Mouse (Mus musculus) spleen, postnatal 14 days (tissue): ENCODE data around the gene Olfr1442.
"Not testable (repeated sequence)": the region's sequence is repeated elsewhere in the genome, so short reads cannot be mapped to it uniquely, and the experiment has no call there.

ENCODE experiments used
- DNase-seq, 2 experiments: peaks; one replicate each; pipeline ENCODE4 v3.0.0; 2021 to 2022; ENCODE audit warnings: low spot score in 2 of 2

Olfr1442 gene

DNA sequence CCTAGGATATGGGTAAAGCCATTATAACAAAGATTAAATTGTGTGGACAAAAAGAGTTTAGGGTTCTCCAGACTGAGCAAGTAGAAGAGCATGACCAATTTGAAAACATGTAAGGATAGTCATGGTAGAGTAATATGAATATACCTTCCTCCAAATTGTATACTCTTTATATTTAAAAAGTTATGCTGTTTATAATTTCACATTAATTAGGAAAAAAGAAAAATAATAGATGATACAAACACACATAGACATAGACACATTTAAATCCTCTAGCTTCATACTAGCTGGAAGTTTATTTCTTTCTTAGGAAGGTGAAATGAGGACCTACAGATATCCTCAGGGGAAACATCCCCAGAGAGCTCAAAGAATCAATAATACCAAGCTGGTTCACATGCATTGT lies at the start of gene Olfr1442:
TSS of gene Olfr1442 (plus strand) at position 301 of the 400 bp plus-strand sequence.
- no peak for DNase-seq

DNA sequence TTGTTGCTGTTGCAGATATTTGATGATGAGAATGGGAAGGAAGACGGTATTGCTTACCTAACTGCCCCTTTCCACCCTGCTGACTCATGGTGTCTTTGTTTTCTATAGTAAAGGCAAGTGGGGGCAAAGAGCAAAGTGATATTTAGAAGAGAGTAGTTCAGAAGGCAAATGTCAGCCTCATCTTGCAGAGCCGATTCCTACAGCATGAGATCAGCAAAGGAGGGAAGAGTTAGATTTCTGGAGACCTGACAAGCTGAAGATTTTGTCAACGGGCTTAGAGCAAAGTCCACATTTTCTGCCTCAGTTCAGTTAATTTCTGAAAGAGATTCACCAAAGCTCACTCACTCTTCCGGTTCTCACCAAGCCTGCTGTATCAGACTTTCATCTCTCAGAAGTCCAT lies 37.1 kb upstream of the Olfr1442 start, which contains the start of gene Glyat:
TSS of gene Glyat (plus strand) at position 133 of the 400 bp plus-strand sequence.
- no peak for DNase-seq

DNA sequence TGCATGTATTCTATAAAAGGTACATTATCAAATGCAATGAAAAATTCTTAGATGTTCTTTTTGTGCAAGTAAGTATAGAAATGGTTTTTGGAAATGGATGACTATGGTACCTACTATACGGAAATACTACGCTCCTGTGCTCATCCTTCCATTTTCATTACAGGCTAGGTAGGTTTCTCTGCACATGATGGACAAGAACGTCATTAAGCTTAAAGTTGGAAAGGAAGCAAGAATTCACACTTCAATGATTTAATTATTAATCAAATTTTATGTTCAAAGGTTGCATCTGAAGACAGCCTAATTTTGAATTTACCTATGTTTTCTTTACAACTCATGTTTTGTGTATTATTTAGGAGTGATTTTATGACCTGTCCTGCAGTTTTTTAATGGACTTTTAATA lies 36.0 kb upstream of the Olfr1442 start:
- DNase-seq = no peak

DNA sequence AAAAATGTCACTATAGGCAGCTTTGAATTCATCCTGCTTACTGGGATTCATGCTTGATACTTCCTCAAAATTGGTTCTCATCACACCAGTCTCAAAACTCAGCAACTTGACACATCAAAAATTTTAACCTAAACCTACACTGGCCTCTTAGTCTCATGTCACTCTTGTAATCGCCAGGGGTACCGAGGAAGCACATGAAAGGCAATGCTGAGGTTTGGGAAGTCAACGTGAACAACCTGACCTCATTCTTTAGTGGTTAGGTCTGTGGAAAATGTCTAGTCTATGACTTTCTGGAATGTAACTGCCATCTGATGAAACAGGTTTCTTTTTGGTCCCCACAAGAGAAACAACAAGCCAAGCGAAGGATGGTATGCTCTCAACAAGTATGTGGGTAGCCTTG lies 35.3 kb upstream of the Olfr1442 start:
- no peak for DNase-seq

DNA sequence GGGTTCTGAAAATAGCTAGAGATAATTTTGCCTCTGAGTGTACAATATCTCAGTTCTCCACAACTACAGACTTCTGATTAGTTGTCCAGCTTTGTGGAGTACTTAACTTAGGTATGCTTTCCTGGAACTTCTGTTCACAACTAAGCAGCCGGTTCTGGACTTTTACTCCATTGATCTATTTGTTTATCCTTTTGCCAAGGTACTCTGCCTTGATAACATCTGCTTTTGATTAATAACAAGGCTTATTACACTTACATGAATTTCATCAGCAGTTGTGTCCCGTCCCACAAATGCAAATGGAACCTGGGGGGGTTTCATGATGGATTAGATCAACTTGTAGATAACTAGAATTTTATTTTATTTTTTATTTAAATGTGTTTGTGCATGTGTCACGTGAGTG lies 33.4 kb upstream of the Olfr1442 start:
- DNase-seq = no peak

DNA sequence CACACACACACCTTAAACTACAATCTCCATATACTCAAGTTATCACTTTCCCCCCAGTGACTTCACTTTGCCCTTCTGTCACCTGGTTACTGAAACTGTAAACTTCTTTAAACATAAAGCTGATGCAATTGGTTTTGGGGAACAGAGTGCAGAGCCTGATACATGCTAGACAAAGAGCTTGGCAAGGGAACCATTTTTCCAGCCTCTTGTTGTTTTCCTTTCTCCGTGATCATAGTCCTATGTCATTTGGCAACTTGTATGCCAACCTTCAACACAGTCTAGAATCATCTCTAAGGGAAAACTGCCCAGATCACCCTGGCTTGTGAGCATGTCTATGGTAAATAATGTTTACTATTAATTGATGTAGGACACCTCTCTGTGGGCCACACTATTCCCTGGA lies 32.2 kb upstream of the Olfr1442 start:
- DNase-seq = no peak

DNA sequence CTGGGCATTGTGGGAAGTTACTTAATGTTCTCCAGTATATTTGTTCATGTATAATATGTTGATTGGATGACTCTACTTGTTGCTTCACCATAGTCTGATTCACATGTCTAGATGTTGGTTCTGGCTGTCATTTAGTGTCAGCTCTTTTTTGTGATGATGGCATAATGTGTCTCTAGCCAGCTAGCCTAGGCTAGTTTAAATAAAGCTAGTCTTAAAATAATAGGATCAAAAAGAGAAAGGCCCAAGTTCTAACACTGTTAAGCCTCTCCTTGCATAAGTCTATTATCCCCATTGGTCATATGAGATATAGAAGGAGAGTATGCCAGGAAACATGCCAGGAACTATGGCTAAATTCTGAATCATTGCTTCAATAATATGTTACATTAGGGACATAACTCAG lies 20.7 kb upstream of the Olfr1442 start:
- no peak for DNase-seq

DNA sequence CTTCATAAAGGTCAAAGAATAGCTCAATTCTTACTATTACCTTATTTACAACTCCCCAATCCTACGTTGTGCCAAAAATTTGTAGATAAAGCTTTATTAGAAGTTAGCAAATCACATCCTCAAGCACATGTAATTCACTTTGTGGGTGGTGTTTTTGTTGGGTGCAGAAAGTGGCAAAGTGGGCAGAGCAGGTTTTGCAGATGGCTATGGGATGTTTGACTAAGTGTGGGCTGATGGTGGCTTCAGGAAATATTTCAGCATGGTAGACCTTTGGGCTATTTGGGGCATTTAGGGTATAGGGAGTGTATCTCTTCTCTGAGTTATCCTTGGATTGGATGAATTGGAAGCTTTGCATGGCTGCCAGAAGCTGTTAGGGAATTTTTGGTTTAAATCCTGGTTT lies 4.1 kb upstream of the Olfr1442 start:
- DNase-seq = no peak

DNA sequence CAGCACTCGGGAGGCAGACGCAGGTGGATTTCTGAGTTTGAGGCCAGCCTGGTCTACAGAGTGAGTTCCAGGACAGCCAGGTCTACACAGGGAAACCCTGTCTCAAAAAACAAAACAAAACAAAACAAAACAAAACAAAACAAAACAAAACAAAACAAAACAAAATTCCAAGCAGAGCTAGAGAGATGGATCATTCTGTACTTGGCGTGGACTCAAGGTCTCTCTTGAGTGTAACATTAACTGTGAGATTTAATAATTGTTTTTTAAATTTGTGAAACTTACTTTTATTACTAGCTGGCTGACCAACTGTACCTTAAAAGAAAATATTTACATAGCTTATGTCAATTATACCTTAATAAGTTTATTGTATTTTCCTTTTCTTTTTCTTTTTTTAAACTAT lies 1.6 kb upstream of the Olfr1442 start:
- DNase-seq = not testable (repeated sequence)

DNA sequence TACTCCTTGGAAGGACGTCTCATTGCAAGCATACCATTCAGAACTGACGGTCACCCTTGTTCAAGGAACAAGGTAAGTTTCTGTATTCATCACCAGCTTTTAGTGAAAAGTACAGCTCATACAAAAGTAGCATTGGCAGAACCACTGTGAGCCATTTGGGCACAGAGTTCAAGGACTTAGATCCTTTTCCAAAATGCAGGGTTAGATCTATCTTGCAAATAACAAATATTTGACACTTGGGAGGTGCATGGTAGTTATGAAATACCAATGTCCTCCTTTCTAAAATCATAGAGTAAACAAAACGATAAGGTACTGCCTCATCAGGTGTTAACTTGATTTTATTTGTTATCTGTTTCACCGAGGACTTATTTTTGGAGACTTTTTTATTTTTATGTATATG lies 812 bp downstream of the Olfr1442 start:
- DNase-seq = no peak

DNA sequence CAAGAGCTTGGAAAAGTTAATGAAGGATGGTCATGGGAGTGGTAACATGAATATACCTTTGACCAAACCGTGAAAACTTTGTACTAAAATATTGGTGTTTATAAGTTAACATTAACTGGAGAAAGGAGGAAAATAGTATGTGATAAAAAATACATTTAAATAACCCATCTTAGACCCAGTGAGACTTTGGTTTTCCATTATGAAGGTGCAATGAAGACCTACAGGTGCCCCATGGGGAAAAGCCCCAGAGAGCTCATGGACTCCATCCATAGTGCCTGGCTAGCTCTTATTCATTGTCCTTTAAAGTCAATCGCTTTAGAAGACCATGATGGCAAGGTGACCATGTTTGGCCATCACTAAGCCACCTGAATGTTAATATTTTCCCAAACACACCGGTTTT lies 7.6 kb downstream of the Olfr1442 start, which contains the start of gene Olfr1443:
TSS of gene Olfr1443 (plus strand) at position 301 of the 400 bp plus-strand sequence.
- no peak for DNase-seq

DNA sequence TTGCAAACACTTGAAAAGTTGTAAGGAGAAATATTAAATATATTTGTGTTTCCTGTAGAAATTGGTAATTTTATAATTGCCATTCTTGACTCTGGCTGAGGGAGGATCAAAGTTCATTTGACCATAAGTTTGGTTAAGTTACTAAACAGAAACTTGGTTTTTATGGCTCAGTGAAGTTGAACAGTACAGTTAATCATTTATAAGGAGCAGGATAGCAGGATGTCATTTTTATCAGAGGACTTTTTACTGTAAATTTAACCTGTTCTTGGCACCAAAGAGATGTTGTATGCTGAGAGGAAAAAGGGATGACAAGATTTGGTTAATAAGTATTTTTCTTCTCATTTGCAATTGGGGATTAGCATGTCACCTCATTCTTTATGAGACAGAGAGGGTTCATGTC lies 14.4 kb downstream of the Olfr1442 start:
- no peak for DNase-seq

DNA sequence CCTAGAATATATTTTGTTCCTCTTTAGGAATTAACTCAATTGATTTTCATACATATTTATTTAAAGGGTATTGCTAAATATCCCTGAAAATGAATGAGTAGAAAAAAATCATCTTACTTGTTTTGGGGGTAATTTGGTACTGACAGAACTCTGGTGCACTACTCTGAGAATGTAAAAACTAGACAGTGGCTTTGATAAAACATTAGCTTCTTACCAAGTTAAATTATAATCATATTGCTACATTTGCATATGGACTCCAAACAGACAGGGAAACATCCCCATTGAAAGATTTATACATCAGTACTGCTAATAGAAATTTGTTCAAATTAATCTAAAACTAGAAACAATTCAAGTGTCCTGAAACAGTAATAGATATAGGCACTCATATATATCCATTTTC lies 15.0 kb downstream of the Olfr1442 start:
- DNase-seq = no peak

DNA sequence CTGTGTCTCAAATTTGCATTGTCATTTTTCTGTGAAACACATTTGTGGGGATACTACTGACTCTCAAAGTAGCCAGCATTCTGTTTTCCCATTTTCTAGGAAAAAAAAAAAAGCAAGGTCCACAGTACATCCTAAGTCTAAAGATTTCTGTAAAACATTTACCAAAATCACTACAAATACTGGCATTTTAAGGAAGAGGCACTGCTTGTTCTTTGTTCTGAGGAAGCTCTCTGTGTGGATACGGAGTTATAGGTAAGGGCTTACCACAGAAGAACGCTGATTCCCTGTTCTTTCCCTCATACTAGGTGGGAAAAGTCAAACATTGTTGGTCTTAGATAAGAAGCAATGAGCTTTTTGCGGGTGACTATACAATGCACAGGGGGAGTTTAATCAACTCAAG lies 25.4 kb downstream of the Olfr1442 start, which contains the start of gene Keg1:
TSS of gene Keg1 (plus strand) at position 197 of the 400 bp plus-strand sequence.
- DNase-seq = no peak

DNA sequence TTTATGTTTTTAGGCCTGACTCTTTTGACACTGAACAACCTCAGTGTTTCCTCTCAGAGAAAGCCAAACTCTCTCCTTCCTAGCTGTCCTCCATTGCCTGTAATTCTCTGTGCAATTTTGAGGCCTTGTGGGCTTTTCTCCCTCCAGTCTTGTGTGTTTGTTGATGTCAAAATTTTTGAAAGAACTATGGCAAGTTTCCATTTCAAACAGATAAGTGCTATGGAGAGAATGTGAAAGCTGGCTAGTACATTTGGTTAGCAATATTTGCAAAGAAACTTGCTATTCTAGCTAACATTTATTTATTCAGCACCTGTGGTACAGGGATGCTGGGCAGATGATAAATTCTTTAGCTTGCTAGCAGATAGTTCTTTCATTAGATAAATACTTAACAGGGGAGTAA lies 26.0 kb downstream of the Olfr1442 start:
- DNase-seq = no peak

DNA sequence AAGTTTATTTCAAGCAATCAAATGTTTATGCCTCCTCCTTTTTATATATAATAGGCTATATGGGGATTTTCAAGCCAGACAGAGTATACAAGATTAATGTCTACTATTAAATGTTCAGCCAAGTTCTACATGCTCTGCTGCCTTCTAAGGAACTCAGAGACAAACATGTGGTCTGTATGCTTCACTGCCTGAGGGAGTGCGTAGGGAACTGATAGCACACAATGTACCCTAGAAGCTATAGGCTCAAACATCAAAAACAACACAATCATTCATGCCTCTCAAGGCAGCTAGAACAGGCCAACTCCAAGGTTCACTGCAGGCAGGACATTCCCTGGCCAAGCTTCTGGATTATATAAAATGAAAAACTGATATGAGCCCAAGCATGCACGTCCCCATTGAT lies 38.2 kb downstream of the Olfr1442 start:
- no peak for DNase-seq

DNA sequence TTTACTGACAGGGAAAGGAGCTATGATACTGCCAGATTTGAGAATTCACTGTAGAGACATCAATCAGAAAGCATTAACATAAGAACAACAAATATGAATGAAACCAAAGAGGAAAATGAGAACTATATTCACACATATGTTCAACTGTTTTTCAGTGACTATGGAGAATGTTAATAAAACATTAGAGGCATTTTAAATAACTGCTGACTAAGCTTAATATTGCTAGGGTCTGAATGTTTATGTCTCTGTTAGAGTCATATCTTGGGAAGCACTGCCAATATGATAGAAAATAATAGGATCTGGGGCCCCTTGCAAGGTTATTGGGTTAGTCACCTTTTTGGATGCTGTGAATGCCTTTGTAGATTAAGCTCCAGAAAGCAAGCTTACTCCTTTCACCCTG lies 38.7 kb downstream of the Olfr1442 start:
- DNase-seq = no peak

DNA sequence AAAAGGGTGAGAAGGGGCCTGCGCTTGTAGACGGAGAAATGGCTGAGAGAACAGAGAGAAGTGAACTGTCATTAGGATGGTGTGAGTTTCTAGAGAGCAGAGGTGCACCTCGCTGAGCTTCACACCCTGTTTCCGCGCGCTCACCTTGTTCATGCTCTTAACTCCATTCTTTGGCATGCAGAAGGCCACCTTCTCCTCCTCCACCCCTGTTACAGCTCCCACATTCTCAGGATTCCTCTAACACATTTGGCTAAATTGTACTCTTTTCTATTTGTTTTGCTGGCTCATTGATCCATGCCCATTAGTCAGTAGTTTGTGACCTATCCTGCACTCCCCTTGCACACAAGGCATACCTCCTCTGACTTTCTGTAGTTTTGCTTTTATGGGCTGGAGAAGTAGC lies 49.0 kb downstream of the Olfr1442 start:
- DNase-seq = no peak

DNA sequence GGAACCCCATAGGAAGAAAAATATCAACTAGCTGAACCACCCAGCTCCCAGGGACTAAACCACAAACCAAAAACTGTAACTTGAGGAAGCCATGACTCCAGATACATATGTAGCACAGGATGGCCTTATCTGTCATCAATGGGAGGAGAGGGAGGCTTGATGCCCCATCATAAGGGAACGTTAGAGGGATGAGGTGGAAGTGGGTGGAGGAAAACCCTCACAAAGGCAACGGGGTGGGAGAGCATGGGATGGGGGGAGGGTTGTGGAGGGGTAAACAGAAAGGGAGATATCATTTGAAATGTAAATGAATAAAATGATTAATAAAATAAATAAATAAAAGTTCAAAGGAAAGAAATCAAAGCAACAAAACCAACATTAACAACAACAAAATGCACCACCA lies 50.2 kb downstream of the Olfr1442 start:
- DNase-seq = no peak

DNA sequence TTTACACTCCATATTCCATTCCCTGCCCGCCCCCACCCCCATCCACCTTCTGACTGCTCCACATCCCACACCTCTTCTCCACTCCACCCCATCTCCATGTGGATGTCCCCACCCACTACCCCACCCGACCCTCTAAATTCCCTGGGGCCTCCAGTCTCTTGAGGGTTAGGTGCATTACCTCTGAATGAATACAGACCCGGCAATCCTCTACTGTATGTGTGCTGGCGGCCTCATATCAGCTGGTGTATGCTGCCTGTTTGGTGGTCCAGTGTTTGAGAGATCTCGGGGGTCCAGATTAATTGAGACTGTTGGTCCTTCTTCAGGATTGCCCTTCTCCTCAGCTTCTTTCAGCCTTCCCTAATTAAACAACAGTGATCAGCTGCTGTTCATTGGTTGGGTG lies 50.7 kb downstream of the Olfr1442 start:
- not testable (repeated sequence) for DNase-seq

DNA sequence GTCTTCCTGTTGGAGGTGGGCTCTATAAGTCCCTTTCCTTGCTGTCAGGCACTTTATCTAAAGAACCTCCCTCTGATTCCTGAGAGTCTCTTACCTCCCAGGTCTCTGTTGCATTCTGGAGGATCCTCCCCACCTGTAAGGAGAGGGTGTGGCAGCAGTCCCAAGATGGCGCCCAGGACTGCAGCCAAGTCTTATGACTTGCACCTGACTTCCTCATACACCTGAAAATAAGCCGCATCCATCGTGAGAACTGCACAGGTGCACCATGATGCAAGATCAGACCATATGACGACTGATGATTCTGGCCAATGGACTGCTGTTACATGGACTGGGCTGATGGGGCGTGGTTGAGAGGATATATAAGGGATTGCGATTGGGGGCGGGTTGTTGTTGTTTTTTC lies 51.4 kb downstream of the Olfr1442 start:
- DNase-seq = not testable (repeated sequence)

DNA sequence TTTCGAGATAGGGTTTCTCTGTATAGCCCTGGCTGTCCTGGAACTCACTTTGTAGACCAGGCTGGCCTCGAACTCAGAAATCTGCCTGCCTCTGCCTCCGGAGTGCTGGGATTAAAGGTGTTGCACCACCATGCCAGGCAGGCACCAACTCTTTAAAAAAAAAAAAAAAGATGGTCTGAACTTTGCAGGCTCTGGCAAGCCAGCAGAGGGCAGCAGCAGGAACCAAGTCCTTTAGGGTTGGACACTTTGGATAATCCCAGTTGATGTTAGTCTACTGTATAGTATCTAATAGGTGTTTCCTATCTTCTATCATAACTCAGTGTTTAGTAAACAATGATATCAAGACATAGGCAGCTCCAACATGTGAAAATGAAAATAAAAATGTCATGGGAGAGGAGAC lies 52.1 kb downstream of the Olfr1442 start:
- no peak for DNase-seq

DNA sequence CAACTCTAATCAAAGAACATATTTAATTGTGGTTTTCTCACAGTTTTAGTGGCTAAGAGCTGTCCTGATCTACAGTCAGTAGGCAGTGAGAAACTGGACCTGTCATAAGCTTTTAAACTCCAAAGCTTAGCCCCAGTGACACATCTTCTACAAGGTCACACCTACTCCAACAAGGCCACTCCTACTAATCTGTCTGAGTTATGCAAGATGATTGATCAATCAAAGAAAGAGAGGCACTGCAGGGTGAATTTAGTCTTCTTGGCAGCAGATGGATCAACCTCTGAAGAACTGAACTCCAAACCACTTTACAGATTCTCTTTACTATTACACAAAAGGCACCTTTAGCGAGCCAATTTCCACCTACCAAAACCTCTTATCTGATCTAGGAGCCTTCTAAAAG lies 55.6 kb downstream of the Olfr1442 start:
- DNase-seq = no peak
